Mouse (Mus musculus): ENCODE data around the gene Dchs2.
A peak's percentile ranks its signal among the peaks of the same experiment; 100 is the strongest.

Dchs2 gene

DNA sequence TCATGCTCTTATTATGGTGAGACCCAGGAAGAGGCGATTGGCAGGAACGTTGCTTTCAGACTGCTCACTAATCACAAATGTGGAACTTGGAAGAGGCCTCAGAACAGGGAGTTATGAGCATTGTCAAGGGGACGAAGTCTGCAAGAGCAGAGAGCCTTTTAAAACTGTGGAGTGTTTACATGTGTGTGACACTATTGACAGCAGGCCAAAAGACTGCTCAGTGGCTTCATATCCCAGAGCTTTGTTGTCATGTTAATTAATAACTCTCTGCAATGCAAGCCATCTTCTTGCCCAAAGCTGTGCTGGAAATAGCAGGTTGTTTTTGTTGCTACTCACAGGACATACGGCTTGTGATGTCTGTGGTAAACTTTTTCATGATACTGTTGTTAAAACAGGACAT is 27.9 kb downstream of the Dchs2 start:
- peak; percentile 16 to 40 for DNase-seq

DNA sequence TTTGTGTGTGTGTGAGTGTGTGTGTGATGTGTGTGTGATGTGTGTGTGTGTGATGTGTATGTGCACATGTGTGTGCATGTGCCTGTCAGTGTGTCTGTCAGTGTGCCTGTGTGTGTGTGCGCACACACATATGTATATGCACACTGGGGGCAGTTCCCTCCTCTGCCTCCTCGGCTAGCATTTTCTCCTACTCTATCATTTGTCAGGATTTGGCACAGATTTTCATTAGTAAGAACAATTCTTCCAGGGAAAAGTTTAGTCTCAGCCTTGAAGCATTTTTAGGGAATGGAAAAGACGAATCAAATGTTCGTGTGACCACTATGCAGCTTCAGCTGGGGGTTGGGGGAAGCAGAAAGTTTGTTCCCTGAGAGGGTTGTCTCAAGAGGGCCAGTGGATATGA is 28.4 kb downstream of the Dchs2 start:
- DNase-seq: no peak

DNA sequence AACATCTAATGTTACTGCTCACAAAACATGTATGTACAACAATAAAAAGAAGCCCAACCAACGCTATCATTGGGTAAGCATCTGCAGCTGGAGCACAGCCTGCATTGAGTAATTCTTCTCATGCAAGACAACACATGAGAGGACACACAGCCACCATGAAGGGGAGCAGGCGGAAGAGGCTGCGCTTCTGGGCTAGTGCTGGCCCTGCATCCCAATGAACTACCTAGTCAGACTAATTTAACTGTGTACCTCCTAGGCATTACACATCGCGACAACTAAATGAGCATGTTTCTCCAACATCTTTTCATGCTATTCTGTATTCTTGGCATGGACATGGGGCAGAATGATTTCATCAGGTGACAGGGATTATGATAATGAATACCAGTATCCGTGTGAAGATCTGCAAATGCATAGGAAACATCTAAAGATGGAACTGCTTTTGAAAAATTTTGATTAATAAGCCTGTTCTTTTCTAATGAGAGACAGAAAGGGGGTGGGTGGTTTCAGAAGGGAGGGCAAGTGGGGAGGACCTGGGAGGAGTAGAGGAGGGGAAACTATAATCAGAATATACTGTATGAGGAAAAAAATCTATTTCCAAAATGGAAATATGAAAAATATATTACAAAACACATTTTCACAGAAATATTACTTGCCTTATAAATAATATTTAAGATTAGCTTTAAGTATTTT is 33.9 kb downstream of the Dchs2 start:
- DNase-seq: no peak

- DNase-seq: no peak
These were observed 35.9 kb downstream of the Dchs2 start for GRCm38 (mm10) chr3:83163676-83164075.

DNA sequence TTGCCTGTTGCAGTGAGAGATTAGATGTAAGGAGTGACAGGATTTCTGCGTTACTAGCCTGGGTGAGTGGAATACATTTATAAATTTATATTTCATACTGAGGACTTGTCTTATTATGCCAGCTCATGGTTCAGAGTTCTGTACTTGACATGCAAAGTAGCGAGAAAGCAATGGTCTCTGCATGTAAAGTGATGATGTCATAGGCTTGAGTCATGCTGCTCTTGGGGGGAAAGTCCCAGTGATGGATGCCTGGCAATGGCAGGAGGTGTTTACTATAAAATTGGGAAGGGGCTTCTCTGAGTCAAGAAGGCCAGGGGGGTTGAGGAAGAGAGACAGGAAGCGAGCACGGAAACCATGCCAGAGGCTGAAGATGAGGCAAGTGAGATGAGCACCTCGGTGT is 57.8 kb downstream of the Dchs2 start:
- no peak for DNase-seq

GRCm38 (mm10) chr3:83191271-83191670 is 63.5 kb downstream of the Dchs2 start:
- DNase-seq: no peak

- DNase-seq: no peak
These were observed 64.7 kb downstream of the Dchs2 start for GRCm38 (mm10) chr3:83192401-83192800.

DNA sequence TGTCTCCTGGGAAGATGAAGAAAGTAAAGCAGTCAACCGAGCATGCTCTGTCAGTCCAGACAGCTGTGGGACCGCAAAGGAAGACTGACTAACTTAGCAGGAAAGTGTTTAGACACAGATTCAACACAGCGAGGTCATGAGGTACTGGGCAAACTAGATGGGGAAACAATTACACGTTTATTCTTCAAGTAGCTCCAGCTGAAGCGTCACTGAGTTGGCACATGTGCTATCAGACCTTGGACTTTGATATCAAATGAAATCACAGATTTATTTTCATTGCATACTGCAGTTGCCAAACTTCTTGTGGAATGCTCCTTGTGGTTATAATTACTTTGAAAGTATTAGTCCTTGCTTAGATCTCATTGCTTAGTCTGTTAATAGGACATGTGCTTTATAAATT is 67.2 kb downstream of the Dchs2 start:
- no peak for DNase-seq

- DNase-seq: peak; percentile 8 to 22
These were observed 73.7 kb downstream of the Dchs2 start for GRCm38 (mm10) chr3:83201286-83201980.

DNA sequence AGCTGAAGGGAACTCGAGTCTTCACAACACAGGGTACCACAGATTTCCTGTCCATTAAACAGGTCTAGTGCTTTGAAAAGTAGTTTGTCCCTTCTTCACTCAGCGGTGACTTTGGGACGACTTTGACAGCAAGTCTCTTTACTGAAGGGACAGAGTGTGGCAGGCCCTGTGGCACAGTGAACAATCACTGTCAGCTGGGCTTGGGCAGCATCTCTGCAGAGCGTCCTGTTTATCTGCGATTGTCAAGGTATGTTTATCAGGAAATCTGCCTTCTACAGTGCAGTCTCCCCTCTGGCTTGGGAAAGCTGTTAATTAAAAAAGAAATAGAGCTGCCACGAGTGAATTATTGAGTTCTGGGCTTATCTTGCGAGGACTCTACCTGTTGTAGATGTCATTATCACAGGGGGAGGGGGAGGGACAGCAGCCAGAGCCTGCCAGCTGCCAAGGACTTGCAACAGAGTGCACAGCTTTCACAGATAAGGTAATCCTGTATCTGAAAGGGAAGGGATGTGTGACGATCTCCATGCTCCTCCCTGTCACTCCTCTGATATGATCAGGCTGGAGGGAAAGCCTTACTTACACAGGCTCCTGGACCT is 77.4 kb downstream of the Dchs2 start:
- no peak for DNase-seq

GRCm38 (mm10) chr3:83209646-83210045 is 81.9 kb downstream of the Dchs2 start:
- DNase-seq: peak; percentile 37 to 50

DNA sequence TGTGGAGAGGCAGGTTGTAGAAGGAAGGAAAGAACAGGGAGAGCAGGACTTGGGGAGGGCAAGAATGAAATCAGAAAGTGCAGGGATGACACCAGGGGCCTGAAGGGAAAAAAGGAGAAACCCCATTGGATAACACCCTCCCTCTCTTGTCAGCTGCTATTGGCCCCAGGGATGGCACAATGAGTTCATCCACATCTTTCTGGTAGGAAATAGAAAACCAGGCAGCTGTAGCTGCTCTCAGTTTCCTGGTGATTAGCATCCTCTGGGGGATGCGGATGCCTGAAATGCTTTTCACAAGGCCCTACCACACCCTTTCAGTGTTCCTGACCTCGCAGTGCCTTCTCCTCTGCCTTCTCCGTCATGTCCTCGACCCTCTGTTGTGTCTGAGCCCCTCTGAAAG is 82.5 kb downstream of the Dchs2 start:
- peak; percentile 3 to 5 for DNase-seq

DNA sequence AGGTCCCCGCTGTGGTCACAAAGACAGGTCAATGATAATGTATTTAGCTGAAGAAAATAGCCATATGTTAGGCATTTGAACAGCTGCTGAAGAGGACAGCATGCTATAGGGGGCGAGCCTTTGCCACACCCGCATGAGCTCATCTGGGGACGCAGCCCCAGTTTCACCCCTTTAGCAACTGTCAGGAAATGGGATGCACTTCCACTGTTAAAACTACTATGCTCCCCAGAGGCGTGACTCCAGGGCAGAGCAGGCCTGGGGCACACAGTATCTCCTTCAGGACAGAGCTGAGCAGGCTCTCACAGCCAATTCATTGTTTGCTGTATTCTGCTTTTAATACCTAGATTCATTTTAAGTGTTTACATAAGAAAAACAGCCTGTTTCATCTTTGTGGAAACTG is 84.2 kb downstream of the Dchs2 start:
- DNase-seq: peak; percentile 3 to 5

- DNase-seq: peak; percentile 12 to 25
These were observed 84.8 kb downstream of the Dchs2 start for GRCm38 (mm10) chr3:83212578-83212977.

DNA sequence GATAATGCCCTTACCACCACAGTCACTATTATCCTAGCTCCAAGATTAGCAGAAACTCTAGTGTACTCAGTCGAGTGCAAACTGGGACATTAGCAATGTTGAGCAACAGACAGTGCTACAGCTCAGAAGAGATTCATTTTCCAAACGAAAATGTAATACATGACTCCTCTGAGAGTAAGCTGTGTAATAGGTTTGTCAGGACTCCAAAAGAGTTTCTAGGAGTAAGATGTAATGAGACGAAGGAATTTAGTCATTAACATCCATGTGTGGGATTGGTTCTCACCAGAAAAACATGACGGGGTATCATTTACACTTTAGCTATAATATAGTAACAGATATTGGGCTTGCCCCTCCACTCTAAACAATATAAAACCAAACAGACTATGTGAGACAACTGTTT is 90.3 kb downstream of the Dchs2 start:
- DNase-seq: no peak

DNA sequence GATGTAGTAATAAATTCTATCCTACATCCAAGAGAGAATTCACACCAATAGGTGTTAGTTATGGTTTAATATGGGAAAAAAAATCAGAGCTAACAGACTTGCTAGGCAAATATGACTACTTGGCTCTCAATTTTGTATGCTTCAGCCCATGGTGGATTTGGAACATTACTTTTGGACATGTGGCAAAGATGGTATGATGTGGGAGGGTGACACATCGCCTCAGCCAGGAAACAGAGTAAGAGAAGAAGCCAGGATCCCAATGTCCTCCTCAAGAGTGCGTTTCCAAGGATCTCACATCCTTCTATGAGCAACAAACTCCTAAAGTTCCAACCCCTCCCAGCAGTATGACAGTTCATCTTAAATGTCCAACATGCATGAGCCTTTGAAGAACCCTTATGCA is 92.4 kb downstream of the Dchs2 start:
- no peak for DNase-seq

- DNase-seq: peak; percentile 39 to 63
These were observed 94.4 kb downstream of the Dchs2 start for GRCm38 (mm10) chr3:83222125-83222524.

GRCm38 (mm10) chr3:83228383-83228782 is 100.6 kb downstream of the Dchs2 start:
- DNase-seq: no peak

DNA sequence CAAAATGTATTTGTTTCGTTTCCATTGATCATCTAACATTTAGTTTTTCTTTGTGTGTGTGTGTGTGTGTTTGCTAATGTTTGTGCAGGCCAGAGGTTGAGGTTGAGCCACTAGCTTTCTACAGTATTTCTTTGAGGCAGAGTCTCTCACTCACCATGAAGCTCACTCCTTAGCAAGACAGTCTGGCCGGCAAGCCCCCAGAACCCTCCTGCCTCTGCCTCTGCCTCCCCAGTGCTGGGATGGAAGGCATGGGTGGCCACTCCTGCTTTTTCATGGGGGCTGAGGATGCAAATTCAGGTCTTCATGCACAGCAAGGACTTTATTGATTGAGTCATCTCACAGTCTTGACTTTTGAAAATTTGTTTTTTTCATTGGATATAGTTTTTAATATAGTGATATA is 102.6 kb downstream of the Dchs2 start:
- no peak for DNase-seq

- peak in 1 of 2 experiments; percentile 28 for DNase-seq
These were observed 106.7 kb downstream of the Dchs2 start for GRCm38 (mm10) chr3:83234457-83234856.

GRCm38 (mm10) chr3:83235061-83235460 is 107.3 kb downstream of the Dchs2 start:
- no peak for DNase-seq

GRCm38 (mm10) chr3:83246536-83246935 is 118.8 kb downstream of the Dchs2 start:
- DNase-seq: no peak

DNA sequence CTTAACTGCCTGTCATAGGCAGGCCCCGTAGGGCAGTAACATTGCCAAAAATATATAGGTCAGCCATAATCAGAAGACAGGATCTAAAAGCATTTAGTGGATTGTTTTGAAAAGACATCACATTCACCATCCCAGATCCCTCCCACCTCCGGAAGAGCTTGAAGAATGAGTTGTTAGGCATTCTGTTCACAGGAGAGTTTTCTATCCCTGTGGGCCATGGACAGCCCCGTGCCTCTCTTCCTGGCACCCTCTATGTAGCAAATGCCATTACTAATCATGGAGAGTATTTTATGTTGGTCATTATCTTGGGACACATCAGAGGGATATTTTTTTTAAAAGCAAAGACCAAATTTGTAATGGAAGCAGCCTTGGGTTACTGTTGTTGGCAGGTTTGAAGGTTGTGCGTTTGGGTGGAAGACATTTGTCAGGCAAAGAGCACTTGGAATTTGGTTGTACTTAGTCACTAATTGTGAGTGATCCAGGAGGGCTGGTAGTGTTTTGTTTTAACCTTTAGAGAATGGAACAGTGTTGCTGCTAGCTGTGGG is 122.3 kb downstream of the Dchs2 start:
- no peak for DNase-seq

GRCm38 (mm10) chr3:83251899-83252298 is 124.2 kb downstream of the Dchs2 start:
- DNase-seq: no peak
